Mouse (Mus musculus): ENCODE measurements around the gene Zc2hc1b.

Gene Zc2hc1b

GRCm38 (mm10) chr10:13171461-13171860 is 6.4 kb downstream of the Zc2hc1b start:
- DNase-seq: no peak

GRCm38 (mm10) chr10:13170739-13171448 is 6.9 kb downstream of the Zc2hc1b start:
- no peak for DNase-seq

- no peak for DNase-seq
Measured at GRCm38 (mm10) chr10:13168461-13168860, 9.4 kb downstream of the Zc2hc1b start.

- no peak for DNase-seq
Measured at GRCm38 (mm10) chr10:13162031-13162430, 15.8 kb downstream of the Zc2hc1b start.

GRCm38 (mm10) chr10:13160913-13161312 is 16.9 kb downstream of the Zc2hc1b start:
- no peak for DNase-seq

GRCm38 (mm10) chr10:13155377-13155776 is 22.4 kb downstream of the Zc2hc1b start:
- no peak for DNase-seq

- no peak for DNase-seq
Measured at GRCm38 (mm10) chr10:13152811-13153364, 24.9 kb downstream of the Zc2hc1b start.

- DNase-seq: peak in 1 of 2 experiments; percentile 4
Measured at GRCm38 (mm10) chr10:13151353-13151752, 26.5 kb downstream of the Zc2hc1b start.

GRCm38 (mm10) chr10:13150435-13150834 is 27.4 kb downstream of the Zc2hc1b start:
- DNase-seq: no peak

- DNase-seq: no peak
Measured at GRCm38 (mm10) chr10:13140434-13140833, 37.4 kb downstream of the Zc2hc1b start.

GRCm38 (mm10) chr10:13137906-13138305 is 39.9 kb downstream of the Zc2hc1b start:
- peak in 1 of 2 experiments; percentile 28 for DNase-seq

GRCm38 (mm10) chr10:13135751-13136150 is 42.1 kb downstream of the Zc2hc1b start:
- no peak for DNase-seq

- no peak for DNase-seq
Measured at GRCm38 (mm10) chr10:13135276-13135675, 42.5 kb downstream of the Zc2hc1b start.

GRCm38 (mm10) chr10:13133850-13134249 is 44.0 kb downstream of the Zc2hc1b start:
- no peak for DNase-seq

GRCm38 (mm10) chr10:13127946-13128345 is 49.9 kb downstream of the Zc2hc1b start:
- DNase-seq: no peak

GRCm38 (mm10) chr10:13127335-13127734 is 50.5 kb downstream of the Zc2hc1b start:
- peak in 1 of 2 experiments; percentile 10 for DNase-seq

GRCm38 (mm10) chr10:13125811-13126210 is 52.0 kb downstream of the Zc2hc1b start:
- no peak for DNase-seq

- DNase-seq: no peak
Measured at GRCm38 (mm10) chr10:13119300-13119699, 58.5 kb downstream of the Zc2hc1b start.

- no peak for DNase-seq
Measured at GRCm38 (mm10) chr10:13118770-13119102, 59.1 kb downstream of the Zc2hc1b start.

GRCm38 (mm10) chr10:13118024-13118769 is 59.6 kb downstream of the Zc2hc1b start:
- DNase-seq: no peak

- no peak for DNase-seq
Measured at GRCm38 (mm10) chr10:13116706-13117665, 60.8 kb downstream of the Zc2hc1b start.

GRCm38 (mm10) chr10:13115030-13115429 is 62.8 kb downstream of the Zc2hc1b start:
- DNase-seq: no peak

GRCm38 (mm10) chr10:13113641-13114040 is 64.2 kb downstream of the Zc2hc1b start:
- no peak for DNase-seq
